Mouse (Mus musculus): ENCODE results near the gene 2510009E07Rik.
A peak's percentile ranks its signal among the peaks of the same experiment; 100 is the strongest.

Gene 2510009E07Rik

GRCm38 (mm10) chr16:21634460-21634859 is 60.0 kb downstream of the 2510009E07Rik start:
- DNase-seq (ENCODE audit: low read depth): peak; percentile 72

GRCm38 (mm10) chr16:21631815-21632222 is 62.6 kb downstream of the 2510009E07Rik start:
- peak; percentile 49 for DNase-seq (ENCODE audit: low read depth)

GRCm38 (mm10) chr16:21630614-21631013 is 63.9 kb downstream of the 2510009E07Rik start:
- no peak for DNase-seq (ENCODE audit: low read depth)

- no peak for DNase-seq (ENCODE audit: low read depth)
These were observed 66.3 kb downstream of the 2510009E07Rik start for GRCm38 (mm10) chr16:21628061-21628591.

- no peak for DNase-seq (ENCODE audit: low read depth)
These were observed 67.2 kb downstream of the 2510009E07Rik start for GRCm38 (mm10) chr16:21627248-21627647.

GRCm38 (mm10) chr16:21625784-21626634 is 68.5 kb downstream of the 2510009E07Rik start:
- DNase-seq (ENCODE audit: low read depth): no peak

GRCm38 (mm10) chr16:21620630-21621029 is 73.8 kb downstream of the 2510009E07Rik start:
- no peak for DNase-seq (ENCODE audit: low read depth)

GRCm38 (mm10) chr16:21615802-21616201 is 78.7 kb downstream of the 2510009E07Rik start:
- DNase-seq (ENCODE audit: low read depth): peak; percentile 55

GRCm38 (mm10) chr16:21610473-21610872 is 84.0 kb downstream of the 2510009E07Rik start:
- DNase-seq (ENCODE audit: low read depth): no peak

- DNase-seq (ENCODE audit: low read depth): no peak
These were observed 86.1 kb downstream of the 2510009E07Rik start for GRCm38 (mm10) chr16:21608176-21608865.

GRCm38 (mm10) chr16:21607651-21608040 is 86.8 kb downstream of the 2510009E07Rik start:
- peak; percentile 69 for DNase-seq (ENCODE audit: low read depth)

- DNase-seq (ENCODE audit: low read depth): peak; percentile 79
These were observed 87.3 kb downstream of the 2510009E07Rik start for GRCm38 (mm10) chr16:21607021-21607650.

GRCm38 (mm10) chr16:21606249-21607020 is 88.0 kb downstream of the 2510009E07Rik start:
- no peak for DNase-seq (ENCODE audit: low read depth)

- no peak for DNase-seq (ENCODE audit: low read depth)
These were observed 90.1 kb downstream of the 2510009E07Rik start for GRCm38 (mm10) chr16:21604354-21604753.

Measured in 416B (cell line).